ENCODE assay signal across 14 mouse cellular contexts in the genomic region with DNA sequence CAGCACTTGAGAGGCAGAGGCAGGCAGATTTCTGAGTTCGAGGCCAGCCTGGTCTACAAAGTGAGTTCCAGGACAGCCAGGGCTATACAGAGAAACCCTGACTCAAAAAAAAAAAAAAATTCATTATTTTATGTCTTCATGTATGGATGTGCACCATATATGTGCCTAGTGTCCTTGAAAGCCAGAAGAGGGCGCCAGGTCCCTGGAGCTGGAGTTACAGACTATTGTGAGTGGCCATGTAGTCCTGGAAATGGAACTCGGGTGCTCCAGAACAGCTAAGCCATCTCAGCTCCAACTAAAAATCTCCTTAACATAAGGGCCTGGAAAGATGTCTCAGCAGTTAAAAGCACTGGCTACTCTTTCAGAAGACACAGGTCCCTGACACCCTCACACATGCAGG. TPM values are rescaled to one million over a fixed set of nuclear protein-coding genes. Genes with fewer than 3 reads are reported as not detected.
DNase-seq lines count a peak whose midpoint lies in the region; ATAC-seq and TF ChIP-seq lines count a peak whose summit lies in the region.
"Had no signal": no experiment of that assay in that cellular context is flagged by ENCODE, and none has a peak within 500 bp of the region (broad histone marks: within the 10 kb centered on the region; RNA-seq: fewer than 3 reads in every experiment).

No protein-coding gene starts in this region.

- in situ Hi-C loops in ES-E14 (cut with MboI; ENCODE audit: low sequenced_read_pairs in 2 of 2, unreplicated experiment in 2 of 2) = no loop called here

- no peaks in the 10 kb centered on the region for H3K9me3 ChIP-seq in kidney, postnatal 0 days (replicated peaks; ENCODE audit: low read length)
- no peaks in the 10 kb centered on the region for H3K9me3 ChIP-seq in ES-E14 (ENCODE audit: control insufficient read depth, insufficient read depth, low read depth, low read length)
- no peaks in the 10 kb centered on the region for H3K9me3 ChIP-seq in liver, embryonic 14.5 days (ENCODE audit: control insufficient read depth, low read length)
- H3K9me3 ChIP-seq: kidney, embryonic 15.5 days; midbrain, embryonic 15.5 days had no signal

- H3K4me3 ChIP-seq in kidney, postnatal 0 days (replicated peaks; ENCODE audit: low read depth, low read length) = no peak overlapping the region
- H3K4me3 ChIP-seq in ES-E14 (ENCODE audit: insufficient read depth in 1 of 2, low read depth in 1 of 2, low read length in 2 of 2, poor library complexity in 1 of 2, severe bottlenecking in 1 of 2) = no peak overlapping the region
- H3K4me3 ChIP-seq in liver, embryonic 14.5 days (ENCODE audit: insufficient read depth in 1 of 2, low read depth in 2 of 2, low read length in 2 of 2) = no peak overlapping the region

- H3K27ac ChIP-seq in kidney, postnatal 0 days = no peak overlapping the region
- no peak overlapping the region for H3K27ac ChIP-seq in ES-E14 (ENCODE audit: insufficient read depth, low read depth, low read length, poor library complexity, severe bottlenecking)
- H3K27ac ChIP-seq in liver, embryonic 14.5 days = no peak overlapping the region

- no peak for TF ChIP-seq EP300 in liver, embryonic 14.5 days (IDR thresholded peaks at IDR 0.05; ENCODE audit: low read depth)

- no peaks in the 10 kb centered on the region for H3K27me3 ChIP-seq in kidney, postnatal 0 days (ENCODE audit: insufficient read depth, low read length)
- no peaks in the 10 kb centered on the region for H3K27me3 ChIP-seq in liver, embryonic 14.5 days (ENCODE audit: control insufficient read depth, insufficient read depth, low read length)
- H3K27me3 ChIP-seq: kidney, embryonic 15.5 days; midbrain, embryonic 15.5 days had no signal

- no peak overlapping the region for H3K4me2 ChIP-seq in kidney, postnatal 0 days (ENCODE audit: low read length)
- H3K4me2 ChIP-seq in liver, embryonic 14.5 days (ENCODE audit: low read depth) = no peak overlapping the region

- peak; percentile 56 for TF ChIP-seq CTCF in kidney, postnatal 0 days (IDR thresholded peaks at IDR 0.05; ENCODE audit: low read depth)
- peak; percentile 52 for TF ChIP-seq CTCF in liver, embryonic 14.5 days (IDR thresholded peaks at IDR 0.05; ENCODE audit: low read depth)

- H3K9ac ChIP-seq in kidney, postnatal 0 days (ENCODE audit: low read depth, low read length) = no peak overlapping the region
- H3K9ac ChIP-seq in ES-E14 (ENCODE audit: insufficient read depth, low read depth, low read length, poor library complexity, severe bottlenecking) = no peak overlapping the region
- H3K9ac ChIP-seq in liver, embryonic 14.5 days (replicated peaks) = no peak overlapping the region

- peaks cover 13% of the 10 kb centered on the region for H3K4me1 ChIP-seq in kidney, postnatal 0 days (replicated peaks; ENCODE audit: insufficient read depth, low read length)
- peaks cover 6 to 8% of the 10 kb centered on the region in 2 experiments; a peak in 3 of 4 replicates for H3K4me1 ChIP-seq in ES-E14 (ENCODE audit: control insufficient read depth in 2 of 2, insufficient read depth in 2 of 2, low read length in 2 of 2, poor library complexity in 1 of 2)
- peaks cover 14 to 19% of the 10 kb centered on the region in 2 experiments for H3K4me1 ChIP-seq in liver, embryonic 14.5 days (replicated peaks; ENCODE audit: control insufficient read depth in 2 of 2, insufficient read depth in 2 of 2, low read length in 1 of 2)

- ATAC-seq in CD4-positive, CD25-positive, alpha-beta regulatory T cell, adult 4 months = no peak
- no peak for ATAC-seq in kidney, postnatal 0 days (replicated peaks; ENCODE audit: low FRiP score, low read depth)
- ATAC-seq in liver, embryonic 14.5 days (ENCODE audit: insufficient read depth) = no peak
- ATAC-seq in monocyte, adult 5-6 weeks (replicated peaks; ENCODE audit: insufficient number of reproducible peaks, low FRiP score, low TSS enrichment, poor library complexity, severe bottlenecking) = no peak
- ATAC-seq: midbrain, embryonic 15.5 days had no signal

- H3K36me3 ChIP-seq in kidney, postnatal 0 days (ENCODE audit: insufficient read depth, low read length) = peaks cover 3% of the 10 kb centered on the region; the same call in 1 of the 2 replicates
- peaks cover 8% of the 10 kb centered on the region; the same call in 1 of the 2 replicates for H3K36me3 ChIP-seq in ES-E14 (ENCODE audit: control insufficient read depth, insufficient read depth, low read length, poor library complexity, severe bottlenecking)
- peaks cover 5% of the 10 kb centered on the region for H3K36me3 ChIP-seq in liver, embryonic 14.5 days (replicated peaks; ENCODE audit: control insufficient read depth, insufficient read depth, low read depth)
- H3K36me3 ChIP-seq: midbrain, embryonic 15.5 days had no signal

- 68% methylated on average over 3 of the region's 3 CpGs for WGBS in kidney, postnatal 0 days
- 53% methylated on average over 3 of the region's 3 CpGs for WGBS in liver, embryonic 14.5 days (ENCODE audit: insufficient replicate concordance)

- peak; percentile 38 for DNase-seq in CD4-positive, CD25-positive, alpha-beta regulatory T cell, adult 2 months (ENCODE audit: low read depth, low spot score)
- DNase-seq in kidney, postnatal 0 days (ENCODE audit: low spot score) = no peak
- no peak for DNase-seq in kidney, adult 9 months
- DNase-seq in ES-E14 (ENCODE audit: low read depth, low spot score) = no peak
- no peak for DNase-seq in liver, embryonic 14.5 days (ENCODE audit: low read depth in 3 of 3, low spot score in 3 of 3)
- no peak for DNase-seq in natural killer cell, adult 2 months (ENCODE audit: low spot score in 2 of 2)
- DNase-seq: lung, adult 18-20 months; thymus, postnatal 14 days had no signal

TF ChIP-seq in ES-E14, 5 proteins besides CTCF, POLR2A, EP300 and RAD21:
- no peak for TF ChIP-seq HCFC1 (IDR thresholded peaks at IDR 0.05; ENCODE audit: borderline replicate concordance, insufficient read depth, low read length)
- no peak for TF ChIP-seq ZC3H11A (IDR thresholded peaks at IDR 0.05; ENCODE audit: borderline replicate concordance, low read depth, low read length)
- no peak for TF ChIP-seq CHD2 (IDR thresholded peaks at IDR 0.05; ENCODE audit: low read depth, low read length)
- TF ChIP-seq ZNF384 (IDR thresholded peaks at IDR 0.05; ENCODE audit: low read depth, low read length) = 0 out of 2 replicates have a peak, but pooled peaks have one; percentile 35
- no peak for TF ChIP-seq MAFK (IDR thresholded peaks at IDR 0.05; ENCODE audit: insufficient read depth, low read depth, low read length)
TF ChIP-seq in ES-E14: peak in this region for 1.

RNA-seq across cellular contexts. Expression of a gene that starts 1.9 kb away (rescaled TPM):
- 10 to 100 TPM; 24.4 to 28.1 TPM for polyA plus RNA-seq in CD4-positive, CD25-positive, alpha-beta regulatory T cell, adult 4 months (2017; shearing (Covaris generic))
- 96.9 and 97.8 TPM in 2 replicates for polyA plus RNA-seq in kidney, postnatal 0 days (2015; fragmentation: Nextera tagmentation; extraction: Ambion mirVana)
- 129 and 156 TPM in 2 replicates for total RNA-seq in ES-E14 (2012; rRNA removed)
- polyA plus RNA-seq in liver, embryonic 14.5 days (2012; rRNA removed) = 20.6 and 20.9 TPM in 2 replicates
- polyA plus RNA-seq in liver, embryonic 14.5 days (2014; fragmentation: Nextera tagmentation; extraction: Ambion mirVana) = 44.4 and 50.4 TPM in 2 replicates
- total RNA-seq in monocyte, adult 5-6 weeks (2017) = 42.6 to 53.9 TPM (median 51.1 TPM) in 3 replicates

RNA-seq across cellular contexts. Expression of a gene that starts 11.0 kb away (rescaled TPM):
- not detected for polyA plus RNA-seq in CD4-positive, CD25-positive, alpha-beta regulatory T cell, adult 4 months (2017; shearing (Covaris generic))
- 1.8 and 2.4 TPM in 2 replicates for polyA plus RNA-seq in kidney, postnatal 0 days (2015; fragmentation: Nextera tagmentation; extraction: Ambion mirVana)
- not detected in 2 replicates for total RNA-seq in ES-E14 (2012; rRNA removed)
- polyA plus RNA-seq in liver, embryonic 14.5 days (2012; rRNA removed) = 494 and 507 TPM in 2 replicates
- 990 and 1,023 TPM in 2 replicates for polyA plus RNA-seq in liver, embryonic 14.5 days (2014; fragmentation: Nextera tagmentation; extraction: Ambion mirVana)
- 221 to 583 TPM (median 515 TPM) in 3 replicates for total RNA-seq in monocyte, adult 5-6 weeks (2017)
- total RNA-seq: left cerebral cortex, adult 8-10 months had no signal
- polyA plus RNA-seq: midbrain, embryonic 15.5 days had no signal

RNA-seq across cellular contexts. Expression of a gene that starts 14.5 kb away (rescaled TPM):
- not detected for polyA plus RNA-seq in CD4-positive, CD25-positive, alpha-beta regulatory T cell, adult 4 months (2017; shearing (Covaris generic))
- 0.79 TPM in 1 of 2 replicates, not detected in the other for polyA plus RNA-seq in kidney, postnatal 0 days (2015; fragmentation: Nextera tagmentation; extraction: Ambion mirVana)
- 0.48 TPM in 1 of 2 replicates, not detected in the other for total RNA-seq in ES-E14 (2012; rRNA removed)
- 3.3 and 5.1 TPM in 2 replicates for polyA plus RNA-seq in liver, embryonic 14.5 days (2012; rRNA removed)
- polyA plus RNA-seq in liver, embryonic 14.5 days (2014; fragmentation: Nextera tagmentation; extraction: Ambion mirVana) = 29.0 and 48.5 TPM in 2 replicates
- not detected in 3 replicates for total RNA-seq in monocyte, adult 5-6 weeks (2017)
- total RNA-seq: gastrocnemius, adult 18-20 months; left cerebral cortex, adult 8-10 months had no signal
- polyA plus RNA-seq: midbrain, embryonic 15.5 days had no signal

RNA-seq across cellular contexts. Expression of a gene that starts 14.5 kb away (rescaled TPM):
- under 1 TPM in 1 of 2 experiments, not detected in 1; 0.36 TPM for polyA plus RNA-seq in CD4-positive, CD25-positive, alpha-beta regulatory T cell, adult 4 months (2017; shearing (Covaris generic))
- 0.26 and 0.60 TPM in 2 replicates for polyA plus RNA-seq in kidney, postnatal 0 days (2015; fragmentation: Nextera tagmentation; extraction: Ambion mirVana)
- total RNA-seq in ES-E14 (2012; rRNA removed) = 0.27 and 0.48 TPM in 2 replicates
- polyA plus RNA-seq in liver, embryonic 14.5 days (2012; rRNA removed) = 90.9 and 154 TPM in 2 replicates
- 181 and 200 TPM in 2 replicates for polyA plus RNA-seq in liver, embryonic 14.5 days (2014; fragmentation: Nextera tagmentation; extraction: Ambion mirVana)
- 0.48 TPM in 1 of 3 replicates, not detected in the others for total RNA-seq in monocyte, adult 5-6 weeks (2017)
- polyA plus RNA-seq: midbrain, embryonic 15.5 days had no signal

RNA-seq across cellular contexts. Expression of a gene that starts 25.7 kb away (rescaled TPM):
- not detected for polyA plus RNA-seq in CD4-positive, CD25-positive, alpha-beta regulatory T cell, adult 4 months (2017; shearing (Covaris generic))
- 37.1 and 48.4 TPM in 2 replicates for polyA plus RNA-seq in kidney, postnatal 0 days (2015; fragmentation: Nextera tagmentation; extraction: Ambion mirVana)
- total RNA-seq in ES-E14 (2012; rRNA removed) = 72.3 and 106 TPM in 2 replicates
- polyA plus RNA-seq in liver, embryonic 14.5 days (2012; rRNA removed) = 203 and 204 TPM in 2 replicates
- 390 TPM in 2 replicates for polyA plus RNA-seq in liver, embryonic 14.5 days (2014; fragmentation: Nextera tagmentation; extraction: Ambion mirVana)
- total RNA-seq in monocyte, adult 5-6 weeks (2017) = 10.9 to 16.5 TPM (median 12.4 TPM) in 3 replicates

Comparison
In these comparisons a context has a peak if more than half of its experiments do, and no peak if none do; other contexts are left out.
1. RNA of a gene that starts 11.0 kb away (polyA plus RNA-seq): 494 to 1,023 TPM in liver, embryonic 14.5 days; 1.8 to 2.4 TPM in kidney, postnatal 0 days and not detected in CD4-positive, CD25-positive, alpha-beta regulatory T cell, adult 4 months; every median in the first group is over 100 times any median in the second.